Mouse (Mus musculus) gastrocnemius, adult 2 months (tissue): ENCODE measurements around the gene Aagab. TPM values are rescaled to one million over a fixed set of nuclear protein-coding genes. Genes with fewer than 3 reads are reported as not detected.
A peak's percentile ranks its signal among the peaks of the same experiment; 100 is the strongest.

Experiments used
- DNase-seq: peaks from one replicate; pipeline ENCODE4 v3.0.0; 2022
- H3K27ac ChIP-seq: fragments of 200-600 bp; 2 replicates; pipeline ENCODE4 v1.8.1; 2022; ENCODE audit warnings: mild to moderate bottlenecking
- H3K4me3 ChIP-seq: fragments of 200-600 bp; 2 replicates; pipeline ENCODE4 v1.8.1; 2022; ENCODE audit warnings: mild to moderate bottlenecking, moderate library complexity
- CTCF ChIP-seq: fragments of 200-600 bp; IDR thresholded peaks from 2 replicates; pipeline ENCODE4 v1.8.1; 2022; ENCODE audit warnings: antibody characterized with exemption, mild to moderate bottlenecking, moderate library complexity
- intact Hi-C: fragments of 180-260 bp; cut with DNase I; formaldehyde crosslinking; loops from one replicate; pipeline ENCODE4 v1.15.1; 2025
- total RNA-seq, 2 experiments: library from RNA; stranded (reverse); gene quantifications; 2 replicates each; pipeline ENCODE4 v1.2.3; 2021

Aagab gene
- total RNA-seq, 2 experiments from 2014 or later = 11.1 to 12.2 TPM

GRCm38 (mm10) chr9:63668621-63669020 is 66.2 kb downstream of the Aagab start:
- intact Hi-C loops = no loop called here
- H3K4me3 ChIP-seq = no peak overlapping the region
- peak overlapping the region; percentile 95 for H3K27ac ChIP-seq
- peak; percentile 45 for DNase-seq
- TF ChIP-seq CTCF = 0 out of 2 replicates have a peak, but pooled peaks have one; percentile 5

DNA sequence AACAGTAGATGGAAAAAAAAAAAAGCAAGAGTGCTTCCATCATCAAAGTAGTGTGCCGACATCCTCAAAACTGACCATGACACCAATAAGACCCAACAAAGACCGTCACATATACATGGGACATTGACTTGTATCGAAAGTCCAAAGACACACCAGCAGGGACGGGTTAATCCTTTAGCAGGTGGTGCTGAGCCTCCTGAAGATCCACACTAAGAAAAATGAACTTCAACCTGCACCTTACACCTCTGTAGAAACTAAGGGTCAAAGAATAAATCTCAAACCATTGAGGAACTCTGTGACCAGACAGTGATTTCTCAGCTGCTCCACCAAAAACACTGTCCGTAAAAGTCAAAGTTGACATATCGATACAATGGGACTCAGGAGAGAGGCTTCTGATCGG is 67.4 kb downstream of the Aagab start:
- Histone ChIP-seq H3K27ac (no peak overlapping the region; the same call in 1 of the 2 replicates), H3K4me3 (no peak overlapping the region)
- intact Hi-C loops = no loop called here
- no peak for DNase-seq
- no peak for TF ChIP-seq CTCF

DNA sequence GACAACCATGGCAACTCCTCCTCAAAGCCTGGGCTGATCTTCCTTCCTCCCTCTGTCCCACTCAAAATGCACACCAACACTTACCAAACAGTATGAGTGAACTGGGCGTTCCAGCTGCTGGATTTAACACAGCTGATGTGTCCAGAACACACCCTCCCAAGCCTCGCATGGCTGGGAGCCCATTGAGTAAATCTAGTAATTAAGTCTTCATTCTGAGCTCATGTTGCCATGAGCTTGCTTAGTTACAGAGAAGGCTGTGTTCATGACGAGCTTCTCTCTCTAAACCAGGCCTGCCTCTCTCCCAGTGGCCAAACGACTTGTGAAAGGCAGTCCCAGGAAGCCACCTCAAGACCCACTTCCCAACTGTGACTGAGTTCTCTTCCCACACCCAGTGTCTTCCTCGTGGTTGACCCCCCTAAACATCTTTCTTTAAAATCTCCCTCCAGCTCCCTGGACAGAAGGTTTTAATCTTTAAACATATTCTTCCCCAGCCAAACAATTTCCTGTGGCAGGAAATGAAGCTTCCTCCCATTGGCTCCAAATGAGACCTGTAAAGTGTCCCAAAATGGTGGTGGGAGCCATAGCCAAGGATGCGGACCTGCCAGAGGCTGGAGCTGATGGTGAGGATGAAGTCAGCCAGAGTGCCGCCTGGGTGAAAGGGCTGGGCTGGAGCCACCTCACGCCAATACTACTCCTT is 70.5 kb downstream of the Aagab start:
- Histone ChIP-seq H3K4me3 (no peak overlapping the region), H3K27ac (peak overlapping the region; percentile 78)
- TF ChIP-seq CTCF = no peak
- intact Hi-C loops = loop anchor here (2.0 kb wide), 1 partner anchor 24 kb away; no protein-coding TSS in a partner anchor
- DNase-seq = peak; percentile 81

DNA sequence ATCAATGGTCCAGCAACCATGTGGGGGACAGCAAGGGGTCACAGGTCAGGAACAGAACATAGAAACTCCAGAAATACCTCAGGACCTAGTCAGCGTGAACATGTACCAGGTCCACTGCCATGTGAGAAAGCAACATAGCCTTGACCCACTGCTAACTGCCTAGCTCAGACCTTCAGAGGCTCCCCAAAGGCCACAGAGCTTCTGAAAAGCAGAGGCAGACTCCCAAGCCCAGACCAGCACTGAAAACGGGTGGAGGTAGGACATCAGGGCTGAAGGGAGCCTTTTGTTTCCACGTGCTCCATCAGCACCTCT is 71.0 kb downstream of the Aagab start:
- DNase-seq = no peak
- intact Hi-C loops = loop anchor here (2.0 kb wide), 1 partner anchor 23 kb away; no protein-coding TSS in a partner anchor
- no peak for TF ChIP-seq CTCF
- Histone ChIP-seq H3K4me3 (no peak overlapping the region), H3K27ac (peak overlapping the region; percentile 78)

- H3K4me3 ChIP-seq = no peak overlapping the region
- peak overlapping the region; percentile 43; the same call in 1 of the 2 replicates for H3K27ac ChIP-seq
- TF ChIP-seq CTCF = no peak
- DNase-seq = no peak
- intact Hi-C loops = no loop called here
Observed at GRCm38 (mm10) chr9:63674613-63675012, 72.2 kb downstream of the Aagab start.

DNA sequence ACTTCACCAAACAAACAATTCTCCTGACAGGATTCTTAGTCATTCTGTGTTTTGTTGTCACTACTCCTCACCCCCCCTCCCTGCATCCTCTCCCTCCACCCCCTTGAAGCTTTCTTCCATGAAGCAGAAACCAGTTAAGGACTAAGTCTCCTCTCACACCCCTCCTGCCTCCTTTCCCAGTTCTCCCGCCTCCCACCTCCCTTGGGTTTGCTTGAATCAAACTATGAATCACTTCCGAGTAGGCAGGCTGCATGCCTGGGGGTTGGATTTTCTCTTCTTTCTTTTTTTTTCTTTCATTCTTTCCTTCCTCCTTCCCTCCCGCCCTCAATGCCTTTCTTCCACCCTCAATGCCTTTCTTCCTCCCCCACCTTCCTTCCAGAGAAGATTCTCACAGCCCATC is 75.2 kb downstream of the Aagab start:
- TF ChIP-seq CTCF = no peak
- intact Hi-C loops = no loop called here
- Histone ChIP-seq H3K4me3 (no peak overlapping the region), H3K27ac (peak overlapping the region; percentile 48)
- DNase-seq = no peak

DNA sequence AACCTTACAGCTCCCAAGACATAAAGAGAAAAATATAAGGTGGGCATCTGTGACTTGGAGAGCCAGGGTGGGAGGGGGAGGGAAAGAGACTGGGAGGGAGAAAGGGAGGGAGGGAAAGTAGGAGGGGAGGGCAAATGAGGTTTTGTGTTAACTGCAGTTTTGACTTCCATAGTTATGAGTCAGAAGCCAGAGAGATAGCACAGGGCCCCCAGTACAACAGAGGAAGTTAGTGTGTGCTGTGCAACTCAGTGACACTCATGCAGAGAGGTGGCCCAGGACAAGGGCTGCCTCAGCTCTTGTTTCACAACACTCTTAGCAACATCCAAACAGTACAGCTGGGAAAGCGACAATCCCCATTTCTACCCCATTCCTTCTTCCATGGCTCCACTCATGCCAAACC is 75.6 kb downstream of the Aagab start:
- no peak for TF ChIP-seq CTCF
- Histone ChIP-seq H3K4me3 (no peak overlapping the region), H3K27ac (no peak overlapping the region)
- intact Hi-C loops = no loop called here
- DNase-seq = no peak

GRCm38 (mm10) chr9:63682301-63682700 is 79.8 kb downstream of the Aagab start:
- no peak overlapping the region for H3K4me3 ChIP-seq
- intact Hi-C loops = no loop called here
- no peak for DNase-seq
- no peak overlapping the region for H3K27ac ChIP-seq
- TF ChIP-seq CTCF = no peak

DNA sequence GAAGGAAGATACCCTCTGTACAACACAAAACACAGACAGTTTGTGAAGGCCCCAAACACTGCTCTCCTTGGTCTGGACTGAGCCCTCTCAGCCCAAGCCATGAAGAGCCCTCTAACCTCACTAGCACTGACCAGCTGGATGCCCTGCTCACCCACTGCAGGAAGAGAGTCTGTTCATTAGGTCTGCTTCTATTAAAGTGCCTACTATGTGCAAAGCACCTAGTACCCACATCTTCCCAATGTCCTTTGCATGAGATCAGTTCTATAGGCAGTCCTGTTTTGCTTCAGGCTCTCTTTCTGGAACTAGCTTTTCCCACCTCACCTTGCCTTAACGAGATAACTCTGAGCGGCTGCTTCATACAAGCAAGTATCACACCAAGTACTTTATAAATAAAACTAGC is 80.5 kb downstream of the Aagab start:
- intact Hi-C loops = no loop called here
- TF ChIP-seq CTCF = no peak
- DNase-seq = no peak
- Histone ChIP-seq H3K27ac (no peak overlapping the region), H3K4me3 (no peak overlapping the region)

DNA sequence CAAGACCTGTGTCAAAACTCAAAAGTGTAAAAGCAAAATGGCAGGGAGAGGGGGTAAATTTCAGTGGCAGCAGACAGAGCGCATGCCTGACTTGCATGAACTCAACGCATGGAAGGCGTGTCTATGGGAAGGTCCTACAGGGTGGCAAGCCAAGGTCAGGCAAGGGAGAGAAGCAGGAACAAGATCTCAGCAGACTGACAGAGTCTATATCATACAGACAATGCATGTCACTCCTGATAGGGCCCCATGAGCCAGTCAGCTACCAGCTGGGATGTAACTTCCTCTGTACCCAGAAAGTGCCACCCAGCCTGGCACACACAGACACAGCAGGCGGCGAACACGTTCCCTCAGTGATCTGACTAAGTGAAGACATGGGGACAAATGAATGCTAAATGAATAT is 81.8 kb downstream of the Aagab start:
- Histone ChIP-seq H3K4me3 (no peak overlapping the region), H3K27ac (no peak overlapping the region)
- intact Hi-C loops = no loop called here
- DNase-seq = no peak
- TF ChIP-seq CTCF = no peak

DNA sequence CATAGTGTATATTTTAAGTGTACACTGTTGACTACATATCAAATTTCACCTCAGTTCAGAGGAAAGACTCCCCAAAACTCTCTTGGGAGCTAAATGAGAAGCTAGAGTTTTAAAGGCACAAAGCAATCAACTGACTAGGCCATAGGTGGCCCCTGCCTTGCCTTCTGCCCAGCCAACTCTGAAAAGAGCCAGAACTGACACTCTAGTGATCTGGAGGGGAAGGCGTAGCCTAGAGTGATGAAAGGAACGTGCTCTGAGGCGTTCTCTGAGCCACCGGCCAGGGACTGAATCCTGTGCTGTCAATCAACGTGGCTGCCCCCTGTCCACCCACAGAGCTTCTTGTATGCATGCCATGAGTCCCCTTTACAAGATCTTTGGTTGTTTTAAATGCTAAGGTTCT is 82.9 kb downstream of the Aagab start:
- no peak for DNase-seq
- intact Hi-C loops = no loop called here
- Histone ChIP-seq H3K4me3 (no peak overlapping the region), H3K27ac (no peak overlapping the region)
- no peak for TF ChIP-seq CTCF

- no peak for DNase-seq
- intact Hi-C loops = no loop called here
- H3K27ac ChIP-seq = peak overlapping the region; percentile 32; the same call in 1 of the 2 replicates
Observed at GRCm38 (mm10) chr9:63687413-63688015, 85.1 kb downstream of the Aagab start.

DNA sequence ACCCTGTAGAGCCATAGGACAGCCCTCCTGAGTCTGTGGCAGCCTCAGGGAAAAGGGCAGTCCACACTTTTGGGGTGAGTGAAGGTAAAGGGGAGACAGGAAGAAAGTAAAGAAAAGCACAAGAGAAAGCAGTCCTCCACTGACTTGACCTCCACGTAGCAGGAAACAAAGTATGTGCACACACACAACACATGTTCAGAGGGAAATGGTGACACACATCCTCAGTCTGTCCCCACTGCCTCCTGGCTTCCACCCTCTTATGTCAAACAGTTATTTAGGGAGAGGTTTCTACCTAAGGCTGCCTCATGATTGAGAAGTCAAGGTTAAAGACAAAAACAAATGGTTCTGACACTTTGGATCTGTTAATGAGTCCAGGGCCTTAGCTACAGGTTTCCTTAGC is 88.1 kb downstream of the Aagab start:
- intact Hi-C loops = no loop called here
- Histone ChIP-seq H3K4me3 (no peak overlapping the region), H3K27ac (no peak overlapping the region)
- no peak for DNase-seq
- no peak for TF ChIP-seq CTCF

More at GRCm38 (mm10) chr9:63687413-63688015, 85.1 kb downstream of the Aagab start:
- H3K4me3 ChIP-seq = no peak overlapping the region
- TF ChIP-seq CTCF = no peak

DNA sequence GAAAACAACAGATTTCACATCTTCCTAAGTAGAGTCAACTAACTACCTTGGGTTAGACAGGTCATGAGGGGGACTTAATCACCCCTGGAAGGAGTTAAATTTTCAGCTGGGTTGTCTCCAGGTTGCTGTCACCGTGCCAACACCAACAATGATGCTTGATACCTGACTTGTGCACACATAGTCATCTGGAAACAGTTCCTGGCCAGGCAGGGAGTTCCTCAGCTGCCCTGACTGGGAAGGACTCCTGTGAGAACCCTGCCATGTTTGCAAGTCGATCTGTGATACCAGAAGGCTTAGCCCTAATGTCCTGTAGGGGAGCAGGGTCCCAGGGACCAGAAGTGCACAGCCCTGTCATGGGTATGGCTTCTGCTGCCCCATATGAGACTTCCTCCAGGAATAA is 89.5 kb downstream of the Aagab start:
- intact Hi-C loops = no loop called here
- TF ChIP-seq CTCF = no peak
- H3K4me3 ChIP-seq = no peak overlapping the region
- H3K27ac ChIP-seq = no peak overlapping the region
- DNase-seq = no peak

Other genes starting within 250 kb of the Aagab start
- gene Map2k5, start 224.8 kb upstream of the Aagab start, total RNA-seq = 10 to 100 TPM; 14.3 to 16.4 TPM
- 10 to 100 TPM; 23.6 to 31.9 TPM for gene 2300009A05Rik, start 203.4 kb upstream of the Aagab start, total RNA-seq
- gene Iqch, start 167 bp upstream of the Aagab start, total RNA-seq = not detected
- gene Smad3, start 155.3 kb downstream of the Aagab start, total RNA-seq = 10 to 100 TPM; 61.7 to 75.3 TPM